Mouse (Mus musculus) urinary bladder, postnatal 25 days (tissue): Measurements from ENCODE around the gene Invs.

Source experiments
- DNase-seq: peaks from one replicate; pipeline ENCODE4 v3.0.0; 2022; ENCODE audit warnings: low spot score

Gene Invs

DNA sequence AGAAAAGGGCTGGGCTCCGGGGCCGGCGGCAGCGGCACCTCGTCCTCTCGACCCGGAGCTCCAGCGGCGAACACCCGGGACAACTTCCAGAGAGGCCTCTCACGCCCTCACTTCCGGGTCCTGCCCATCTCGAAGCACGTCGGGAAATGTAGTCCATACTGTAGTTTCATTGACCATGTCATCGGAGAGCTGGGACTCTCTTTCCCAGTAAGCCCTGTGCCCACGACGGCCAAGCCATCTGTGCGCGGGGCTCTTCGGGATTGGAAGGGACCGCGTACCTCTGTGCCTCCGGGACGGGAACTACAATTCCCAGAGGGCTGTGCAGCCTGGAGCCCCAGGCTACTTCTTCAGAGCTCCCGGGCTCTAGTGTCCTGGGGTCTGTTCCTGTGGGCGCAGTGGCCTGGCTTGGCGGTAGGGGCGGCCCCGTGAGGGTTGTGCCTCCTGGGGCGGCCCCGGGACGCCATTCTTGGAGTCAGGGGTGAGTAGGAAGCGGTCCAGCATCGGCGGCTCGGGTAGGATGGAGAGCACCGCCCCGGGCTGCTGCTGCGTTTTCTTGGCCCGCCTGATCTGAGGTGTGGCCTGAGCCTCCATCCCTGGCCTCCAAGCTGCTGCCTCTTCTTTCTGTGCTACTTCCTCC, at the start of gene Invs, which contains the start of gene Erp44:
Gene Invs (plus strand): TSS at position 263 of the 637 bp plus-strand sequence.
Gene Erp44 (minus strand): TSS at position 61 of the 637 bp plus-strand sequence.
- peak; percentile 80 for DNase-seq

DNA sequence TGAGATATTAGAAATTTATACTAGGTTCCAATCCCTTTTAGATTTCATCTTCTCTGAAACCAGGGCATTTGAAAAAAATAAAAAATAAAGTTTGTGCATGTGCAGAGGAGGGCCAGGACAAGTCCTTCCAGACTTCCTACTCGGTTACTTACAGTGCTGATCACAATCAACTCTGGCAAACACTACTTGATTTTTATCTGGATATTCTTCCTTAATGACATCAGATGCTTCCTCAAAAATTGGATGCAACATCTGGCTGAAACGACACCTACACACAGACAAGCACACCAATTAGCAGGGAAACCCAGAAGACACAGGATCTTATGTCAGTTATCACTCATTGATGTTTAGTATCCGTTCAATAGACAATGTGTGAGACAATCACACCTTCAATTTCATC, 42.8 kb upstream of the Invs start:
- no peak for DNase-seq

DNA sequence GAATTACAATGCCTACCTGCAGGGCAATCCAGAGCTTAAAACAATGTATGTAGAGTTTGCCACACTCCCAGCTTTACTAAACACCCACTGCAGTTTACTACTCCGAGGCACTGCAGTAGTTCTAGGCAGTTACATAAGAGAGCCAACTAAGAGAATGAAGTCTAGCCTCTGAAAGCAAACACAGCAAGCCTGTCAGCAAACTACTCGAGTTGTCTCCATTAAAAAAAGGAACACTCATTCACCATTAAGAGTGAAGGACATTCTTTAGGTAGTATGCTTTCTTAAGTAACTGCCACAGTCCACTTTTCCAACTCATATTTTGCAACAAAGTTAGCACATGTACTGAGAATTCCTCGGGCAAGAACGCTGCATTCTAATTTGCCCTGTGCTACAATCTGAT, 40.5 kb upstream of the Invs start:
- DNase-seq = no peak

DNA sequence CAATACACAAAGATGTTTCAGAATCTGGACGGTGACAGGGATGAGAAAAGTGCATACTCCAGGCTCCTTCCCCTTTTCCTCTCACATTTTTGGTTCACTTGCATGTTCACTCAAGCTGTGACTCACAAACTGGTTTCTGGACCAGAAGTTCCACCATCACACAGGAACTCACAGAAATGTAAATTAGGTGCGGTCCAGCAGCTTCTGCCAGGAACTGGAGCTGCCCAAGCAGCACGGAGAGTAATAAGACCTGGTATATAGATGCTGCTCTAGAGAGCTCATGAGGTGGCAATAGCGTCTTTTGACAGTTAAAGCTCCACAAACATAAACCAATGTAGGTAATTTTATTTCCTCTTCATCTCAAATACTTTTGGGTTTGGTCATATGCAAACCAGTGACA, 37.1 kb upstream of the Invs start:
- peak; percentile 11 for DNase-seq

DNA sequence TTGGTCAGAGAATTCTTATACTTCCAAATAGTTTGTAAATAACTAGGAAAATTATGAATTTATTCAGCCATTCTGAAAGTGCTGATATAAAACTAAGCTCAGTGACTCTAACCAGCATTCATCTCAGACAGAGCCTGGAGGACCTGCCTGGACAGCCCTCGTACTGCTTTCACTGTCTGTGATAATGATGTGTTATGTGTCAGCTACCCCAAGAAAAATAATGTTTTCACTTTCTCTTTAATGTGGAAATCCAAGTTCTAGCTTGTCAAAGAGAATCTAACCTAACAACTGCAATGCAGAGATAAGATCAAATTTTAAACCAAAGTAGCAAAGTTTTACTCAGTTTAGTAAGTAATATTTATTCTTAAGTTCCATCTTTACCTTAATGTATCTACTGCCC, 35.8 kb upstream of the Invs start:
- no peak for DNase-seq

DNA sequence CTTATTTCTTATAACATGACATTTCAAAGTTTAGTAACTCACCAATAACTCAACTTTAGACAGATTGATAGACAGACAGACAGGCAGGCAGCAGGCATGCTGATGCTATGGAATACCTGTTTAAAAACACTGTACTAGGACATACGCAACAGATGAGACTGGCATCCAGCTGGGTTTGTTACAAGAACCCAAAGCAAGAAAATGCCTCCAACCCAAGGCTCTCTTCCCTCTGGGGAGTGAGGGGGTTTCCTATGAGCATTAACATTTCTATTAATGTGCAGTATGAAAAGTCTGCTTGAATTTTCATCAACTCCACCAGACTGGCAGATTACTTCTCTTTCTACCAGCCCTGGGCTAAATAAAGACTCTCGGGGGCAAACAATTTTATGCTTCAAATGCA, 35.3 kb upstream of the Invs start:
- DNase-seq = no peak

DNA sequence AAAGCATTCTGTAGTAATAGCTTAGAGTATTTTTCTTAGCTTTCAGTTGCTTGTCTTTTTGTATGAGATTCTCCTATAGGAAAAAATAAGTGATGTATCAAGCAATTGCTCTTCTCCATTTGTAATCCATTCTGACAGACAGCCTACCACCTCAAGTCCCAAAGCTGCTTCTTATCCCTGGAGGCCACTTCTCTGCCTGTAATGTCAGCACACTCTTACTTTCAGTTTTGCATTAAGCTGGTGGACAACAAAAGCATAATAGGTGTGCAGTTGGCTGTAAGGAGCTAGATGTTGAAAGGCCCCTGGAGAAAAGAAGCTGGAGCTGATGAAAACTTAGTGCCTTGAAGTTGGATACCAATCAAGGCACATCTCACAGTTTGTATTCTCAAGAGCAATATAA, 26.3 kb upstream of the Invs start:
- no peak for DNase-seq

DNA sequence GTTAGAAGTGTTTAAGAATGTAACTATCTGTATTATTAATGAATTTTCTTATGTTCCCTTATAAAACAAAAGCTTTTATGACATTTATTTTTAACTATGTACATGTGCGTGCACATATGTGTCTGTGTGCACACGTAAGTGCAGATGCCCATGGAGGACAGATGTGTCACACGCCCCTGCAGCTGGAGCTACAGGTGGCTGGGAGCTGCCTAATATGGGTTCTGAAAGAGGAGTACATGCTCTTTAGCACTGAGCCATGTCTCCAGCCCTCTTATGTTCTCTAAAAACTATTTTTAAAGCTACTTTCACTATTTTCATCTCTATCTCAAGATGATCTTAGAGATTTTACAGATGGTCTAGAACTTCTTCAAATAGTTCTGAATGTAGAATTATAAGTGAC, 21.5 kb upstream of the Invs start:
- no peak for DNase-seq

DNA sequence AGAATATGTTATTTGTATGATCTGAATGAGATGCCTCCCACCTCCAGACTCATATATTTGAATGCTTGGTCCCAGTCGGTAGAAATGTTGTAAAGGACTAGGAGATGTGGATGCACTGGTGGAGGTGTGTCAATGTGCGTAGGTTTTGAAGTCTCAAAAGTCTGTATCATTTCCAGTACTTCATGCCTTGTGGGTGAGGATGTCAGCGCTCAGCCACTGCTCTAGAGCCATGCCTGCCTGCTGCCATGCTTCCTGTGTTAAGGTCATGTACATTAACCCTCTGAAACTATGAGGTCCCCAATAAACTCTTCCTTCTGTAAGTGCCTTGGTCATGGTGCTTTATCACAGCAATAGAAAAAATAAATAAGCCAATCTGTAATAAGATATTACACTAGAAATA, 11.9 kb upstream of the Invs start:
- no peak for DNase-seq

DNA sequence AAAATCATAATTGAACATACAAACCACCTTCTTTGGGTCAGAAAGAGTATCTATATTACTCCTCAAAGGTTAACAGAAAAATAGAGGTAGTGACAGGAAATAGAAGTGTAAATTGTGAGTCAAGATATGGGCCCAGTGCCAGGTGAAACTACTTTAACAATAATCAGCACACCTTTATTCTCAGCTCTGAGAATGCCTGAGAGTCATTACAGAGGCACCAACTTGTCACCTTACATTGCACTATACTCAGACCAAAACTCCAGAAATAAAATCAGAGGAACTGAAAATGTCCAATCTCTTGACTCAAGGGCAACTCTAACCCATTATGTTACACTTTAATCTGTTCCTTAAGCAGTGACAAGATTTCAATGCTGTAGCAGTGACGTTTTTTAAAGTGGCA, 11.4 kb upstream of the Invs start:
- no peak for DNase-seq

DNA sequence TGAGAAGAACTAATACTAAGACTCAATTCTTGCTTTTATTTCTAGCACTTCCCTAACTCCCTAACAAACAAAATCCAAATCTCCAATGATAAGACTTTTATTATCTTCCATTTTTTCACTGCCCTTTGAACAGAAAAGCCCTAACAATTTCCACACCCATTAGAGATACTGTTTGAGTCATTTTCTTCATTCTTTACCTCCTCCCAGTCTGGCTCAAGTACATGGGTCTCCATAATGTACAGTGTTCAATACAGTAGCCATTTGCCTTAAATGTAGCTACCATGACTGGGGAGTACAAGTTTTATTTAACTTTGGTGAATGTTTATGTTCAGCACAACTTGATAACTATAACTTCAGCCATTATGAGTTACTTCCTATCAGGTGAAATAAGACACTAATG, 9.0 kb upstream of the Invs start:
- no peak for DNase-seq

DNA sequence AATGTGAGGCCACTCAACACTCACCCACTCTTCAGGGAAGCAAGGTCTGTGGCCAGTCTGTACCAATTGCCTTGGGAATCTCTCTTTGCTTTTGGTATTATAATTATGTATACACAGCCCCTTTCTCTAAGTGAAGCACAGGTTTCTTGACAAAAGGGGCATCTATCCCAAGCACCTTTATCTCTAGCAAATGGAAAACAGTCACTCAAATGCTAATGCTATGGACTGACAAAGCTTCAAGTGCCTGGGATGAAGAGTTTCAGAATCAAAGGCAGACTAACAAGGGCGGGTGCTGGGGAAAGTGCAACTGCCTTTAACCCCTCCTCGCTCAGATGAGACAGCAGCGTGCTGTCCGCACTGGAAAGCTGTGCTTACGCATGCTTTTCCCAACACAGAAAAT, 7.7 kb upstream of the Invs start:
- DNase-seq = no peak

DNA sequence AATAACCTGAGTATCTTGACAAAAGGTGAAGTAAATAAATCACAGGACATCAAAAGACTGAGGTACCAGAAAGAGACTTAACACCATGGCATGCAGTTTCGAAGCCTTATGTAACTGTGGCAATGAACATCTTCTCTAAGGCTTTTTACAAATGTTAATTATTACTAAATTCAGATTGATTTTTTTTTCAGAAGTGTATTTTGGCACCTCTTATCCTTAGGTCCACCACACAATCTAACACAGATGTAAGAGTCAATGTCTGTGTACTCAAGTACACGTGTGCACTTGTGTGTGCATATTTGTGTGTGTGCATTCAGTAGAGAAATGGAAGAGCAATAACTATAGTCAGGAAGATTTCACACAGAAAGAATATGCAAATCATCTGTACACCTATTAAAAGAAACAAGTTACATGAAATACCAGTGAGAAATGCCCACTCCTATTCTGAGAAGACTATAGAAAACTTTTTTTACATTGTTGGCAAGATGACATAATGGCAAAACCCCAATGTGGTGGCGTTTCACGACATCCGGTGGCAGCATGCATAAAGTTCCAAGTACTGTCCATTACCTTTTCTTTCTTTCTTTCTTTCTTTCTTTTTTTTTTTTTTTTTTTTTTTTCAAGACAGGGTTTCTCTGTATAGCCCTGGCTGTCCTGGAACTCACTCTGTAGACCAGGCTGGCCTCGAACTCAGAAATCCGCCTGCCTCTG, 6.3 kb upstream of the Invs start:
- no peak for DNase-seq

DNA sequence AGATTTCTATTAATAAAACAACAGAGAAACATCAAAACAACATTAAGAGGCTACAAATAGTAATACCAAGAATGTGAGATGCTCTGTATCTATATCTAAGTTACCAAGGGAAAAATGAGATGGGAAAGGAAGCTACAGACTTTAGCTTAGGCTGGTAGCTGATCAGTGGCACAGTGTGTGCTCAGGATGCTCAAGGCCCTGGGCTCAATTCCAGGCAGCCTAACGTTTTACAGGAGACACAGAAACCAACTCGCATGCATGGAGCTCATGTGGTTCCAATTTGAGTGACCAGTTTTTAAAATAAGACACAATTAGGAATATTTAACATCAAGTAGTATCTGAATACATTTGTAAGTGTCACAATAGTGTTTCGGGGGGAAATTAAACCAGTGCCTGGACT, 3.8 kb upstream of the Invs start:
- no peak for DNase-seq

DNA sequence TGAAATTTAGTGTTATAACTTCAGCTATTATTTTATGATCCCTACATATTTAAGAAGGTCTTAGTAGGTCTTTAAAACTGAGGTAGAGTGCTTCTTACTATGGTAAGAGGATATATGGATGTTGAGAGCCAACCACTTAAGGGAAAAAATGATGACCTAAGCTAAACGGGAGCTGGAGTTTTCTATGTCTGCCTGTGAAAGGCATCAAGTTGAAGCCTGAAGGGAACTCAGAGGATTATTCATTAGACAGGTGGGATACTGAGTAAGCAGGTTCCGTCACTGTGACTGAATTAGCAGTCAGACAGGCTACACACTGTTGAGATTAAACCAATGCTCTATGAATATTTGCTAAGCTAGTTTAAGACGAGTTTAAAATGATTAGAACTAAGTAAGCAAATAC, 2.5 kb upstream of the Invs start:
- no peak for DNase-seq

DNA sequence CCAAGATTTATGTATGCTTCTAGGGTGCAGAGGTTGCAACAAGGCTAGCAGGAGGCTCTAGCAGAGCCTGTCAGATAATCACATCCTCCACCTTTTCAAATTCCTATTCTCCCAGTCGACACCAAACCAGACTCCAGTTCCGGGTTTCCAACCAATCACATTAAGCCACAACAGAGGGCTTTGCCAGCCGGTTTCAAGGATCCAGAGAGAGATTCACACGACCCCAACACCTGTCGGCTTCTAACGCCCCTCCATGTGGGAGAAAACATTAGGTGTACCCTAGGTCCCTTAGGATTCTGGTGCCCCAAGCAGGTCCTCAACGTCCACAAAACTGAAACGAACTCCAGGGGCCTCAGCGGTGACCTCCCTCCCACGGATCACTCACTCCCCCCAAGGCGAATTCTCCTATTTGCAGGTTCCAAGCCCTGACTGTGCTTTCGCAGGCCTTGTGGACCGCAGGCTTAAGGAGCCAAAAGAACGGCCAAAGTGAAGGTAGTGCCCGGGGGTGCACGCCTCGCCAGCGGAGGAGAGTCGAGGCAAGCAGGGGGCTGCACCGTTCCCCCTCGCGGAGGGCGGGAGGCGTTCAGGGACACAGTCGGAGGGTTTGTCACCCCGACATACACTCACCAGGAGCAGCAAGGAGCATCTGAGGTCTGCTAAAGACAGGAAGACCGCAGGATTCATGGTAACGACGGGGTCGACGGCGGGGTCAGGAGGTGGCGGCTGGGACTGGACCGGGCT, 633 bp upstream of the Invs start:
- DNase-seq = peak; percentile 11

DNA sequence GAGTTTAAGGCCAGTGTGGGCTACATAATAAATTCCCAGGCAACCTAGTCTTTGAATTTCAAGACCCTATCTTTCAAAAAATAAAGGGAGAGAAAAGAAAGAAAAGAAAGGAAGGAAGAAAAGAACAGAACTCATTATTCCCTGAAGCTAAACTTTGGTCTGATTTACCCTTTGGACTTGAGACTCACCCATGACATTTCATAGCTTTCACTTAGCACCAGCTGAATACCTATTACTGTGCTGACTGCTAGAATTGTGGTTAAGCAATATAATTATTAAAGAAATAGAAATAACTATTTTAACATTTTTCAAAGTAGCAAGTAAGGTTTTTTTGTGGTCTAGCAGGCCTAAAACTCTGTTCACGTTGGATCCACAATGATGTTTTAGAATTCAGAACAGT, 1.6 kb downstream of the Invs start:
- DNase-seq = no peak

DNA sequence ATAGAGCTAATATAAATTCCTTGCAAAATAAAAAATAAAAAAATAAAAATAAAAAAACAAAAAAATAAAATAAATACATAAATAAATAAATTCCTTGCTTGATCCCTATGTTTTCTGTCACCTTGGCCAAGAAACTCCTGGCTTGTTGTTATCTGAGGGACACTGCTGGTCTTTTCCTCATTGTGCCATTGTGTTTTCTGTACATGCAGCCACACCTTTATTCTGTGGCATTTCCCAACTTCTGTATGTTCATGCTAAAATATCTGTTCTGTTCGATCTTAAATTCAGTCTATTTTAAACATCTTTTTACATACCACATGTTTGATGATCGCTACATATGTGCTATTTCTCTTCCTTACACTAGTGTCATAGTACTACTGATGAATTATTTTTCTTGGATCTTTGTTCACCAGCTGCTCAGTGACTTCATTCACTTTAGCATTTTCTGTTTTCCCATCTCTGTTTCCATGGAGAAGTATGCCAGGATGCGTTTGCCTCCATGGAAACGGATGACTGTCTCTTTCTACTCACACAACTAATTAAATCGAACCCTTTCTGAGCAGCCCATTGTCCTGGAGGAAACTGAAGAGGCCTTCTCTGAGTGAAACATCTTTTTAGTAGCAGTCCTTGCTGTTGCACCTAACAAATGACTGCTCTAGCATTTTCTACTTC, 7.7 kb downstream of the Invs start:
- DNase-seq = no peak

DNA sequence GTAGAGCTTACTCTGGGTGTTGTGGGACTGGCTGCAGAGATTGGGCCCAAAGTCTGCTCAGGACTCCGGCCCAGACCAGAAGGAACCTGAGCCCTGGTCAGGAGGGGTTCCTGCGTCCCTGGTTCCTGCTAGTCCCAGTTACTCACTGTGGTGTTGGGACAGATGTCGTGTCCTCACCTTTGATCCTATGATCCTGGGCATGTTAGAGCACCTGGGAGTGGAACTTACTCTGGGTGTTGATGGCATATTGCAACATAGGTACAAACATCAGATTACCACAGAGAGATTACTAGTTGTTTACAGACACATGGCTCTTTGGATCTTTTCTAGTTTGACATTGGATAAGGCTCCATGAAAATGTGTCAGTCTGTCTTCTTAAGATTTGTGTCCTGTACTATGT, 35.3 kb downstream of the Invs start:
- DNase-seq = no peak

DNA sequence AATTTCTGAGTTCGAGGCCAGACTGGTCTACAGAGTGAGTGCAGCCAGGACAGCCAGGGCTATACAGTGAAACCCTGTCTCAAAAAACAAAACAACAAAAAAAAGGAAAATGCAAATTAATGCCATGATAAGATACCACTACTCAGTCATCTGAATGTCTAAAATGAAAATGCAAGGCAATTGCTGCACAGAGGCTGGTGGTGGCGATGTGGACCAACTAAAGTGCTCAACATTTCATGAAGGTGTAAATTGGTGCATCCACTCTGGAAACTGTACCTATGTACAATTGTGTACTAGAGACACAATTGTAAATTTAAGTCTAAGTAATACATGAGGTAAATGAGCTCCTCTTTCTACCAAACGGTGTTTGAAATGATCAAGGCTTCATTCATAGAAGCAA, 36.5 kb downstream of the Invs start:
- no peak for DNase-seq

DNA sequence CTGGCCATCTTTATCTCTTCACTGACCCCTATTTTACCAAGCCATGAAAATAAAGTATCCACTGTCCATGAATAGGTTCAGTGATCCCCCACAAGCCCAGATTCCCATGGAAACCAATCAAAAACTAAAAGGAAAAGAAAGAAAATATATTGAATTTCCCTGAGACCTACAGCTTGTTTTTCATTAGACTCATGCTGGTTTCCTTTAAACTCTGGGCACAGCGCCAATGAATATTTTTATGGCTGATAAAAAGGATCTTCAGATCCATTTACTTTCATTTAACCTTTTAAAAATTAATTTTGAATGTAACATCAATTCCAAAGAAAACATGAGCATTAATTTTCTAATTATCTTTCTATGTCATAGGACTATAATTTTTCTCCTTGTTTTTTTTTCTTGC, 41.7 kb downstream of the Invs start:
- no peak for DNase-seq

DNA sequence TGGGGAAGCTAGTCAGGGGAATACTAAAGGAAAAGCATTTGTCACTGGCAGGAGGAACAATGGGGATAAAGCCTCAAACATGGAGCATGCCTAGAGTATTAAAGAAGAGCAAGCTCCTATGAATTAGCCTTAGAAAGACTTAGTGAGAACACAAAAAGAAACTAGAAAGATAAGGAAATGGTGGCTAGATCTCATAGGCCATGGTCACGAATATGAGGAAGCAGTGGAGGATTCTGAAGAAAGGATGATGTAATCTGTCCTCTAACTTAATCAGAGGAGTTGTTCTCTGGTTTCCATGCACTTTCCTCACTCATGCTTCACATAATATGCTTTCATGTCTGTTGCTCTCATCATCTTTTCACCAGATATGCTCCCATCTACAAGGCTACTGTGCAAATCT, 42.5 kb downstream of the Invs start:
- DNase-seq = no peak

DNA sequence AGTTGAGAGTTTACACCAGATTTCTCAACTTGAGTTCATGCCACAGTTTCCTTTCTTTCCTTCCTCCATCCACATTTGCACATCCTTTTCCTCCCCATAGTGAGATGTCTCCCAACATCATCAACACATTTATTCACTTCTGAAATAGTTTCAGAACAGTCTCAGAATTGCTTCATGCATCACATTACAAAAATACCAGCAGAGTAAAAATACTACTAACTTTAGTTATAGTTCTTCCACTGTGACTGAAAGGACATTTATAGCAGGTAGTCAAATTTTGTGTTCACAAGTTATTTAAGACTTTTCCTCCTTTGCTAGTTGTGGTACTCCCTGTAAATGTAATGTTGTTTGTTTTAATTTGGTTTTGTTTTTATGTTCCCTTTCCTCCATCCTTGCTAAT, 47.6 kb downstream of the Invs start:
- no peak for DNase-seq
